Mouse (Mus musculus): ENCODE measurements around the gene Malrd1.

- TF ChIP-seq CTCF (IDR thresholded peaks at IDR 0.05; ENCODE audit: extremely low read depth, insufficient read depth, low read length) (no peak), POLR2A (IDR thresholded peaks at IDR 0.05; ENCODE audit: extremely low read depth, insufficient read depth, low read length) (no peak)
Measured at GRCm38 (mm10) chr2:16110696-16111095, 584.4 kb downstream of the Malrd1 start.

Data from cortical plate, adult 2 months (tissue).